Mouse (Mus musculus) midbrain, embryonic 13.5 days (tissue): ENCODE data around the gene Cul9. TPM values are rescaled to one million over a fixed set of nuclear protein-coding genes. Genes with fewer than 3 reads are reported as not detected.
"Not testable (repeated sequence)": the region's sequence is repeated elsewhere in the genome, so short reads cannot be mapped to it uniquely, and the experiment has no call there.

ENCODE experiments used
- ATAC-seq: fragments of 200-750 bp; cut with Nextera tagmentation; 2 replicates; pipeline ENCODE4 v1.8.0; 2017; ENCODE audit warnings: mild to moderate bottlenecking, moderate TSS enrichment, moderate library complexity
- H3K27ac ChIP-seq: fragments of 300-500 bp; sonication (generic); 2 replicates; pipeline ENCODE4 v1.5.1; 2015; ENCODE audit warnings: inconsistent platforms, mild to moderate bottlenecking, moderate library complexity
- H3K27me3 ChIP-seq: fragments of 300-500 bp; sonication (generic); 2 replicates; pipeline ENCODE4 v1.6.1; 2015; ENCODE audit warnings: mild to moderate bottlenecking, inconsistent platforms
- H3K36me3 ChIP-seq: fragments of 300-500 bp; sonication (generic); 2 replicates; pipeline ENCODE4 v1.6.1; 2015; ENCODE audit warnings: mild to moderate bottlenecking, inconsistent platforms
- H3K4me1 ChIP-seq: fragments of 300-500 bp; sonication (generic); replicated peaks from 2 replicates; pipeline ENCODE4 v1.6.1; 2015; ENCODE audit warnings: inconsistent platforms
- H3K4me2 ChIP-seq: fragments of 300-500 bp; sonication (generic); replicated peaks from 2 replicates; pipeline ENCODE4 v1.6.1; 2015; ENCODE audit warnings: moderate library complexity, mild to moderate bottlenecking, inconsistent platforms
- H3K4me3 ChIP-seq: fragments of 300-500 bp; sonication (generic); replicated peaks from 2 replicates; pipeline ENCODE4 v1.5.1; 2015; ENCODE audit warnings: mild to moderate bottlenecking, inconsistent platforms
- H3K9ac ChIP-seq: fragments of 300-500 bp; sonication (generic); replicated peaks from 2 replicates; pipeline ENCODE4 v1.6.1; 2015; ENCODE audit warnings: mild to moderate bottlenecking, inconsistent platforms
- H3K9me3 ChIP-seq: fragments of 300-500 bp; sonication (generic); 2 replicates; pipeline ENCODE4 v1.6.1; 2016; ENCODE audit warnings: mild to moderate bottlenecking, inconsistent platforms
- WGBS: fragments of 180-500 bp; shearing (Covaris S2); methylation state at CpG from one replicate; pipeline ENCODE4 v1.1.7; 2015; 5-methylcytosine and 5-hydroxymethylcytosine counted together
- polyA plus RNA-seq: library from polyadenylated mRNA; unstranded; fragments of >200 nt; fragmentation: Nextera tagmentation; extraction: Ambion mirVana; gene quantifications from 2 replicates; pipeline ENCODE4 v1.2.1, GENCODE M21; 2015

Gene Cul9
- polyA plus RNA-seq, 1 experiment from 2014 or later = 20.3 TPM

- Histone ChIP-seq H3K4me3 (peak overlapping the region; percentile 58; the same call in 1 of the 2 replicates), H3K27me3 (peaks cover 20% of the 10 kb centered on the region), H3K4me1 (peaks cover 10% of the 10 kb centered on the region), H3K36me3 (peaks cover 26% of the 10 kb centered on the region)
- ATAC-seq, H3K9ac ChIP-seq, H3K4me2 ChIP-seq, H3K9me3 ChIP-seq, H3K27ac ChIP-seq: not testable (repeated sequence)
These were observed 50.1 kb downstream of the Cul9 start for GRCm38 (mm10) chr17:46496081-46496480.

- H3K36me3 ChIP-seq = peaks cover 21% of the 10 kb centered on the region
- H3K27me3 ChIP-seq = peaks cover 20% of the 10 kb centered on the region
- no peak overlapping the region for H3K27ac ChIP-seq
- 88% methylated on average over 5 of the region's 5 CpGs for WGBS
- no peak overlapping the region for H3K4me3 ChIP-seq
- no peak for ATAC-seq
- no peak overlapping the region for H3K4me2 ChIP-seq
- H3K4me1 ChIP-seq = peaks cover 10% of the 10 kb centered on the region
- no peaks in the 10 kb centered on the region for H3K9me3 ChIP-seq
- no peak overlapping the region for H3K9ac ChIP-seq
These were observed 50.7 kb downstream of the Cul9 start for GRCm38 (mm10) chr17:46495486-46495885.

GRCm38 (mm10) chr17:46487431-46487830 lies 58.8 kb downstream of the Cul9 start, which contains the start of gene Ttbk1:
TSS of gene Ttbk1 (minus strand) at chr17:46487675.
- peak within 1 kb of the TSS; percentile 86 for H3K4me3 ChIP-seq
- 0 out of 2 replicates have a peak, but pooled peaks cover 7% of the 10 kb centered on the region for H3K36me3 ChIP-seq
- H3K4me1 ChIP-seq = peaks cover 45% of the 10 kb centered on the region
- H3K27me3 ChIP-seq = peaks cover 22% of the 10 kb centered on the region
- peak within 1 kb of the TSS; percentile 94 for H3K9ac ChIP-seq
- H3K27ac ChIP-seq = peak within 1 kb of the TSS; percentile 71
- WGBS = 1% methylated on average over 12 of the region's 49 CpGs
- no peaks in the 10 kb centered on the region for H3K9me3 ChIP-seq
- ATAC-seq = peak; percentile 77
- H3K4me2 ChIP-seq = peak within 1 kb of the TSS; percentile 77

- Histone ChIP-seq H3K4me2 (peak overlapping the region; percentile 77), H3K4me3 (peak overlapping the region; percentile 86), H3K27ac (peak overlapping the region; percentile 71), H3K27me3 (peaks cover 21% of the 10 kb centered on the region; the same call in 1 of the 2 replicates), H3K9ac (peak overlapping the region; percentile 94), H3K4me1 (peaks cover 45% of the 10 kb centered on the region), H3K9me3 (no peaks in the 10 kb centered on the region), H3K36me3 (0 out of 2 replicates have a peak, but pooled peaks cover 8% of the 10 kb centered on the region)
- whole genome bisulfite sequencing = 2% methylated on average over 9 of the region's 22 CpGs
- ATAC-seq = peak; percentile 64
These were observed 59.2 kb downstream of the Cul9 start for GRCm38 (mm10) chr17:46486995-46487394.

- peak overlapping the region; percentile 78 for H3K4me2 ChIP-seq
- peaks cover 20% of the 10 kb centered on the region; the same call in 1 of the 2 replicates for H3K27me3 ChIP-seq
- no peak overlapping the region for H3K27ac ChIP-seq
- H3K9me3 ChIP-seq = no peaks in the 10 kb centered on the region
- peaks cover 45% of the 10 kb centered on the region for H3K4me1 ChIP-seq
- ATAC-seq = peak; percentile 10; the same call in 1 of the 2 replicates
- peak overlapping the region; percentile 40 for H3K4me3 ChIP-seq
- peak overlapping the region; percentile 68 for H3K9ac ChIP-seq
- peaks cover 29% of the 10 kb centered on the region for H3K36me3 ChIP-seq
- WGBS = 8% methylated on average over 6 of the region's 6 CpGs
These were observed 61.7 kb downstream of the Cul9 start for GRCm38 (mm10) chr17:46484461-46484875.

GRCm38 (mm10) chr17:46484021-46484431 lies 62.2 kb downstream of the Cul9 start:
- Histone ChIP-seq H3K27ac (peak overlapping the region; percentile 53), H3K27me3 (peaks cover 18% of the 10 kb centered on the region; the same call in 1 of the 2 replicates), H3K4me1 (peaks cover 45% of the 10 kb centered on the region), H3K36me3 (peaks cover 34% of the 10 kb centered on the region), H3K4me2 (peak overlapping the region; percentile 78), H3K9me3 (no peaks in the 10 kb centered on the region), H3K9ac (peak overlapping the region; percentile 68), H3K4me3 (peak overlapping the region; percentile 40)
- WGBS = 5% methylated on average over 13 of the region's 13 CpGs
- ATAC-seq = peak; percentile 2; the same call in 1 of the 2 replicates

- ATAC-seq = peak; percentile 62
These were observed 62.6 kb downstream of the Cul9 start for GRCm38 (mm10) chr17:46483561-46484001.

GRCm38 (mm10) chr17:46477286-46477685 lies 68.9 kb downstream of the Cul9 start:
- ATAC-seq = no peak
- Histone ChIP-seq H3K27me3 (no peaks in the 10 kb centered on the region), H3K4me3 (no peak overlapping the region), H3K9ac (no peak overlapping the region), H3K4me1 (peaks cover 7% of the 10 kb centered on the region; the same call in 1 of the 2 replicates), H3K36me3 (peaks cover 88% of the 10 kb centered on the region), H3K27ac (no peak overlapping the region), H3K4me2 (no peak overlapping the region), H3K9me3 (no peaks in the 10 kb centered on the region)
- WGBS = 83% methylated on average over 15 of the region's 15 CpGs

More at GRCm38 (mm10) chr17:46483561-46484001, 62.6 kb downstream of the Cul9 start:
- Histone ChIP-seq H3K4me1 (peaks cover 45% of the 10 kb centered on the region), H3K4me2 (peak overlapping the region; percentile 78), H3K4me3 (peak overlapping the region; percentile 40), H3K9me3 (no peaks in the 10 kb centered on the region), H3K9ac (peak overlapping the region; percentile 68), H3K36me3 (peaks cover 38% of the 10 kb centered on the region), H3K27me3 (peaks cover 13% of the 10 kb centered on the region; the same call in 1 of the 2 replicates), H3K27ac (peak overlapping the region; percentile 53)
- WGBS = 1% methylated on average over 16 of the region's 16 CpGs

GRCm38 (mm10) chr17:46476601-46477000 lies 69.6 kb downstream of the Cul9 start:
- Histone ChIP-seq H3K36me3 (peaks cover 90% of the 10 kb centered on the region), H3K9ac (no peak overlapping the region)
- 84% methylated on average over 8 of the region's 8 CpGs for WGBS

GRCm38 (mm10) chr17:46467830-46468229 lies 78.4 kb downstream of the Cul9 start:
- no peak for ATAC-seq
- Histone ChIP-seq H3K36me3 (peaks cover 87% of the 10 kb centered on the region), H3K27ac (no peak overlapping the region), H3K4me3 (no peak overlapping the region), H3K27me3 (no peaks in the 10 kb centered on the region), H3K9me3 (no peaks in the 10 kb centered on the region), H3K9ac (no peak overlapping the region), H3K4me2 (no peak overlapping the region), H3K4me1 (peaks cover 8% of the 10 kb centered on the region; the same call in 1 of the 2 replicates)
- 71% methylated on average over 9 of the region's 9 CpGs for WGBS

More at GRCm38 (mm10) chr17:46476601-46477000, 69.6 kb downstream of the Cul9 start:
- Histone ChIP-seq H3K4me2 (no peak overlapping the region), H3K4me3 (no peak overlapping the region), H3K4me1 (peaks cover 7% of the 10 kb centered on the region; the same call in 1 of the 2 replicates), H3K27ac (no peak overlapping the region), H3K27me3 (no peaks in the 10 kb centered on the region), H3K9me3 (no peaks in the 10 kb centered on the region)
- no peak for ATAC-seq

- no peak overlapping the region for H3K9ac ChIP-seq
- H3K36me3 ChIP-seq = peaks cover 64% of the 10 kb centered on the region
- no peak overlapping the region for H3K4me3 ChIP-seq
- peaks cover 39% of the 10 kb centered on the region for H3K27me3 ChIP-seq
- no peak for ATAC-seq
- 89% methylated on average over 5 of the region's 5 CpGs for WGBS
- H3K4me2 ChIP-seq = no peak overlapping the region
- H3K9me3 ChIP-seq = no peaks in the 10 kb centered on the region
- H3K4me1 ChIP-seq = peaks cover 19% of the 10 kb centered on the region
- H3K27ac ChIP-seq = no peak overlapping the region
These were observed 84.0 kb downstream of the Cul9 start for GRCm38 (mm10) chr17:46462226-46462625.

GRCm38 (mm10) chr17:46461347-46461746 lies 84.8 kb downstream of the Cul9 start:
- peaks cover 20% of the 10 kb centered on the region for H3K4me1 ChIP-seq
- peaks cover 45% of the 10 kb centered on the region for H3K27me3 ChIP-seq
- peak overlapping the region; percentile 19; the same call in 1 of the 2 replicates for H3K4me2 ChIP-seq
- no peaks in the 10 kb centered on the region for H3K9me3 ChIP-seq
- peaks cover 55% of the 10 kb centered on the region for H3K36me3 ChIP-seq
- ATAC-seq = no peak
- no peak overlapping the region for H3K4me3 ChIP-seq
- no peak overlapping the region for H3K27ac ChIP-seq
- no peak overlapping the region for H3K9ac ChIP-seq
- 18% methylated on average over 8 of the region's 8 CpGs for WGBS
